In genomic region chr11:78780571-78780970, GRCm38 (mm10) we compare ENCODE assay signal across 21 mouse cellular contexts. TPM values are rescaled to one million over a fixed set of nuclear protein-coding genes. Genes with fewer than 3 reads are reported as not detected.
A peak's percentile ranks its signal among the peaks of the same experiment; 100 is the strongest.
DNase-seq lines count a peak whose midpoint lies in the region; ATAC-seq and TF ChIP-seq lines count a peak whose summit lies in the region.
"Had no signal": no experiment of that assay in that cellular context is flagged by ENCODE, and none has a peak within 500 bp of the region (broad histone marks: within the 10 kb centered on the region; RNA-seq: fewer than 3 reads in every experiment).

No protein-coding gene starts in this region.

- no peaks in the 10 kb centered on the region for H3K27me3 ChIP-seq in spleen, adult 2 months (ENCODE audit: control insufficient read depth, insufficient read depth, low read length)
- no peaks in the 10 kb centered on the region for H3K27me3 ChIP-seq in hindbrain, embryonic 16.5 days (replicated peaks; ENCODE audit: control insufficient read depth, insufficient read depth, low read length)
- H3K27me3 ChIP-seq: embryonic facial prominence, embryonic 13.5 days; hindbrain, embryonic 15.5 days had no signal

- DNase-seq in spleen, adult 2 months (ENCODE audit: low read depth in 1 of 2, low spot score in 2 of 2), result no peak
- no peak for DNase-seq in spleen, adult 12 weeks (ENCODE audit: low spot score)
- peak; percentile 35 for DNase-seq in T-cell, adult 2 months (ENCODE audit: low spot score)
- peak; percentile 64 for DNase-seq in induced T-regulatory cell, adult 2 months (ENCODE audit: low read depth)
- no peak for DNase-seq in neural tube, embryonic 10.5 days (ENCODE audit: extremely low spot score, low spot score)
- DNase-seq: adrenal gland, postnatal 10 days; adrenal gland, postnatal 36 days; cerebellum, adult 18-20 months; cerebellum, adult 9-10 months; cerebellum, postnatal 25 days; gastrocnemius, postnatal 14 days; heart, adult 11 months had no signal

- H3K36me3 ChIP-seq in spleen, adult 2 months (ENCODE audit: control insufficient read depth, insufficient read depth, low read length), result no peaks in the 10 kb centered on the region
- no peaks in the 10 kb centered on the region for H3K36me3 ChIP-seq in hindbrain, embryonic 16.5 days (ENCODE audit: control insufficient read depth, insufficient read depth, low read length)
- H3K36me3 ChIP-seq: embryonic facial prominence, embryonic 13.5 days; forebrain, embryonic 10.5 days; hindbrain, embryonic 12.5 days; hindbrain, embryonic 15.5 days had no signal

- TF ChIP-seq POLR2A in spleen, adult 2 months (IDR thresholded peaks at IDR 0.05; ENCODE audit: low read depth, low read length), result no peak

- no peak overlapping the region for H3K9ac ChIP-seq in hindbrain, embryonic 16.5 days (ENCODE audit: low read depth, low read length)
- H3K9ac ChIP-seq: embryonic facial prominence, embryonic 13.5 days; forebrain, embryonic 13.5 days; hindbrain, embryonic 12.5 days; hindbrain, embryonic 15.5 days had no signal

- H3K4me2 ChIP-seq in hindbrain, embryonic 16.5 days (ENCODE audit: low read length), result no peak overlapping the region
- H3K4me2 ChIP-seq: embryonic facial prominence, embryonic 13.5 days; forebrain, embryonic 13.5 days; heart, embryonic 11.5 days; hindbrain, embryonic 12.5 days; hindbrain, embryonic 15.5 days had no signal

- no peak for TF ChIP-seq CTCF in spleen, adult 2 months (IDR thresholded peaks at IDR 0.05; ENCODE audit: extremely low read depth, insufficient read depth, insufficient read length, insufficient replicate concordance)

- H3K4me3 ChIP-seq in spleen, adult 2 months (ENCODE audit: extremely low read depth, insufficient read depth, insufficient read length), result no peak overlapping the region
- no peak overlapping the region for H3K4me3 ChIP-seq in hindbrain, embryonic 16.5 days (ENCODE audit: low read length)
- H3K4me3 ChIP-seq: embryonic facial prominence, embryonic 13.5 days; forebrain, embryonic 10.5 days; forebrain, embryonic 13.5 days; hindbrain, embryonic 12.5 days; hindbrain, embryonic 15.5 days had no signal

- 0 out of 2 replicates have a peak overlapping the region, but pooled peaks have one; percentile 36 for H3K27ac ChIP-seq in spleen, adult 2 months (ENCODE audit: insufficient read depth, low read length)
- H3K27ac ChIP-seq in hindbrain, embryonic 16.5 days (ENCODE audit: low read depth, low read length), result no peak overlapping the region
- H3K27ac ChIP-seq: embryonic facial prominence, embryonic 13.5 days; forebrain, embryonic 10.5 days; forebrain, embryonic 13.5 days; hindbrain, embryonic 12.5 days; hindbrain, embryonic 15.5 days had no signal

- no peaks in the 10 kb centered on the region for H3K9me3 ChIP-seq in hindbrain, embryonic 16.5 days (ENCODE audit: control insufficient read depth, low read length)
- H3K9me3 ChIP-seq: embryonic facial prominence, embryonic 13.5 days; forebrain, embryonic 10.5 days; forebrain, embryonic 13.5 days; hindbrain, embryonic 12.5 days; hindbrain, embryonic 15.5 days had no signal

- WGBS in spleen, adult 2 months, result 53% methylated on average over 3 of the region's 3 CpGs
- WGBS in hindbrain, embryonic 16.5 days, result 69% methylated on average over 3 of the region's 3 CpGs

- no peaks in the 10 kb centered on the region; the same call in 1 of the 2 replicates for H3K4me1 ChIP-seq in spleen, adult 2 months (ENCODE audit: control insufficient read depth, insufficient read depth, insufficient read length)
- peaks cover 4% of the 10 kb centered on the region; the same call in 1 of the 2 replicates for H3K4me1 ChIP-seq in hindbrain, embryonic 16.5 days (ENCODE audit: control insufficient read depth, insufficient read depth, low read depth, low read length)
- H3K4me1 ChIP-seq: hindbrain, embryonic 15.5 days had no signal

- no peak for ATAC-seq in hindbrain, embryonic 16.5 days
- ATAC-seq: forebrain, embryonic 13.5 days; forebrain, embryonic 16.5 days; intestine, embryonic 16.5 days had no signal

RNA-seq across cellular contexts. Expression of gene Ccnq, which starts 29.0 kb away (rescaled TPM):
- polyA plus RNA-seq in spleen, adult 2 months (2012; rRNA removed), result 38.0 and 42.1 TPM in 2 replicates
- polyA plus RNA-seq in hindbrain, embryonic 16.5 days (2015; fragmentation: Nextera tagmentation; extraction: Ambion mirVana), result 29.0 and 29.6 TPM in 2 replicates

RNA-seq across cellular contexts. Expression of gene Lyrm9, which starts 45.8 kb away (rescaled TPM):
- 11.4 and 12.1 TPM in 2 replicates for polyA plus RNA-seq in spleen, adult 2 months (2012; rRNA removed)
- 36.2 and 48.4 TPM in 2 replicates for polyA plus RNA-seq in hindbrain, embryonic 16.5 days (2015; fragmentation: Nextera tagmentation; extraction: Ambion mirVana)

Comparison
In these comparisons a context has a peak if more than half of its experiments do, and no peak if none do; other contexts are left out.
1. DNase-seq: peak in T-cell, adult 2 months (single experiment) and induced T-regulatory cell, adult 2 months (single experiment); none in spleen, adult 2 months (0 of 2), spleen, adult 12 weeks (single experiment) and neural tube, embryonic 10.5 days (single experiment).